Mouse (Mus musculus): Measurements from ENCODE around the gene Fam102a. TPM values are rescaled to one million over a fixed set of nuclear protein-coding genes. Genes with fewer than 3 reads are reported as not detected.

The Fam102a gene
- total and polyA plus RNA-seq, 3 experiments, result 37.1 to 43.1 (median 40.8) TPM

GRCm38 (mm10) chr2:32543031-32543449 is 7.9 kb downstream of the Fam102a start:
- no peak for DNase-seq

DNA sequence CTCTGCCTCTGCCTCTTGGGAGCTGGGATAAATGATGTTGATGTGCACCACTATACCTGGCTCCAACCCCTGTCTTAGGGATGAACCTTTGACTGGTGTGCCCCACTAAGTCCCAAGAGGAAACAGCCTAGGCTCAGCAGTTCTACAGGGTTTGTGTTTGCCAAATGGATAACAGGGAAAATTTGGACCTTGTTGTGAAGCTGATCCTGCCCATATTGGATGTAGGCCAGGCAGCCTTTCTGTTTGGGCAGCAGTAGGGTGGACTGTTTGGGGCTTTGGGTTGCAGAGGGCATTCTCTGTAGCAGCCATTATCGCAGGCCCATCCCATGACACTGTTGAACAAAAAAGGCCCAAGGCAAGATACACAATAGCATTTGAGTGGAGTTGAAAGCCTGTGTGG is 11.8 kb downstream of the Fam102a start:
- DNase-seq, result no peak

- DNase-seq, result no peak
These were observed 12.2 kb downstream of the Fam102a start for GRCm38 (mm10) chr2:32547380-32547779.

DNA sequence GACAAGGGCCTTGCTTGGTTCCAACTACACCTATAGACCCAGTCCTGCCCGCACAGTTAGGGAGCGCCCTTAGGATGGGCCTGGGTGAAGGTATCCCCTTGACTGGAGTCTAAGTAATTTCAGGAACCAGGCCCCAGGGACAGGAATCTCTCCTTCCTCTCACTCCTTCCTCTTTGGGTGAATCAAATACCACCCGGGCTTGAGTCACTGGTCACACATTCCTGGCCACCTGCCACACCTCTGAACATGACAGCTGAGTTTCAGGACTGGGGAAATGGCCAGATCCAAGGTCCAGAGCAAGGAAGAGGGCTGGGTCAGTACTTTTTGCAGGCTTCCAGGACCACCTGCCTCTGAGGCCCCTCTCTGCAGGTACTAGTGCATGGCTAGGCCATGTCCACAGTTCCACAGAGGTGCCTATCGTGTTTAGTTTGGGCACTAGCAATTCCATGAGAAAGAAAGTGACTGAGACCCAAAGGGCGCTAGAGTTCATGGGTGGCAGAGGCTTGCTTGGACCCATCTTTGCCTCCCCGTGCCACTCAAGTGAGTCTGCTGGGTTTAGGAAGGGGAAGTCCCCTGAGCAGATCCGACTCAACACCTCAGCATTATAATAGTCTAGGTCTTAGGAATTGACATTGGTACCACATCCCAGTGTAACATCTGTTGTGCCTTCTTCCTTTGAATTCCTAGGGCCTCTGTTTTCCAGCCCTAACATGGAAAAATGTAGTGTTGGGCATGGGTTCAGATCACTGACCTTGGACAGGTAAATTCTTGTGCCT is 13.0 kb downstream of the Fam102a start:
- peak; percentile 88 for DNase-seq

DNA sequence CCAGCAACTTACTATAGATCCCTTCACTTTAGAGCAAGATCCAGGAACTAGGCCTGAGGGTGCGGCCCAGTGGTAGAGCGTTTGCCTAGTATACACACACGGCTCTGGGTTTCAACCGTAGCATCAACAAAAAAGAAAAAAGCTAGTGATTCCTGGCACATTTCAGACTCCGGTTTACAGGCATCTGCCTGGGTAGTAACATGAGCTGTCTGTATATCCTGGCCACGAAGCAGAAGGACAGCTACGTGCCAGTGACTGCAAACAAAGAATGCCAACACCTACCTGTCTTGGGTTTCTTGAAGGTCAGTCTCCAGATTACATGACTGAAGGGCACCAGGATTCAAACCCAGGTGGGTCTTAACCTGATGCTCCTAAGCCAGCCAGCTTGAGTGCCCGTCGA is 14.0 kb downstream of the Fam102a start:
- DNase-seq, result no peak

DNA sequence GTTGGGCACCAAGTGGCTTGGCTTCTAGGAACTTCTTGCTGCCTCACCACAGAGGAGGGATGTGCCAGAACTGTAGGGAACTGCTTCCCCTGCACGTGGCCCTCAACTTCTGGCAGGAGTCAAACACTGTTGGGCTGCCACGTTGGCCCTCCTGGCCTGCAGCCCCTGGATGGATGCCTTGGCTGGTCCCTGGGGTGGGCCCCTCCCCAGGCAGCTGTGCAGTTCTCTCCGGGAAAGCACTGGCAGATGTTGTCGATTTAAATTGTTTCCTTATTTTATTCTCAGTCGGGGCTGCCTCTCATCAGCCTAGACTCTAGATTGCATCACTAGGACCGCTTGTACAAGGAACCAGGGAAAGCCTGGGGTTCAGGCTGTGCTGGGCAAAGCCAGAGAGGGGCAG is 14.6 kb downstream of the Fam102a start:
- peak; percentile 58 for DNase-seq

GRCm38 (mm10) chr2:32551236-32551635 is 16.1 kb downstream of the Fam102a start:
- no peak for DNase-seq

GRCm38 (mm10) chr2:32553592-32554148 is 18.5 kb downstream of the Fam102a start:
- DNase-seq, result no peak

GRCm38 (mm10) chr2:32555484-32555883 is 20.4 kb downstream of the Fam102a start:
- no peak for DNase-seq

- DNase-seq, result no peak
These were observed 20.9 kb downstream of the Fam102a start for GRCm38 (mm10) chr2:32556019-32556418.

GRCm38 (mm10) chr2:32559570-32559969 is 24.4 kb downstream of the Fam102a start:
- no peak for DNase-seq

- peak; percentile 73 for DNase-seq
These were observed 31.5 kb downstream of the Fam102a start for GRCm38 (mm10) chr2:32566536-32567063.

GRCm38 (mm10) chr2:32568149-32568548 is 33.0 kb downstream of the Fam102a start:
- DNase-seq, result peak; percentile 38

- DNase-seq, result no peak
These were observed 33.8 kb downstream of the Fam102a start for GRCm38 (mm10) chr2:32568941-32569340.

DNA sequence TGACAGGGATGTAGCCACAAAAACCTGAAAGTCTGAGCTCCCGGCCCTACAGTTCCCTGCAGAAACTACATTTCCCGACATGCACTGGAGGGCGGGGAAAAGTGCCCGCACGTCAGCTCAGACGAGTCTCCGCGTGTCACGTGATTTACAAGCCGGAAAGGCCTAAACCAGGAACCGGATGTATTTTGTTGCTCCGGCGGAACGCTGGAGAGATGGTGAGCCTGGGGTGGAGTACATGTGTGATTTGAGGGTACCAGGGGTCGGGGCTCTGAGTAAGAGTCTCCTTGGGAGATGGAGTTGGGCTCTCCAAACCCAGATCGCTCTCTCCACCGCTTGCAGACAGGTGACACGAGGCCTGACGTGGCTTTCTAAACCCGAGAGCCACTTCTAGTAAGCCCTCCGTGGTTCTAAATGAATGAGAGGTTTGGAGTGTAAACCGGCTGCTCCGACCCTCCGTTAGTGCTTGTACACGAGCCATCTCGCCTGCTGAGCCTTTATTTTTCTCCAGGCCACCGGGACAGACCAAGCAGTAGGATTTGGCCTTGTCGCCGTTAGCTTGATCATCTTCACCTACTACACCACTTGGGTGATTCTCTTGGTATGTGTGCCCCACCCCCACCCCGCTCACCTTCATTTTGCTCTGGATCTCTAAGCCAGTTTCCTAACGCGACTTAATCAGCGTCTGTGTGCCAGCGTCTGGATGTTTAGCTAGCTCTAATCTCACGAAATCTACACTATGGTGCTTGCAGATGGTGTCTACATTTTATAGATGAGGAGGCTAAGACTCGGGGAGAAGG is 35.8 kb downstream of the Fam102a start, which contains the start of gene Dpm2:
Gene Dpm2 (plus strand): TSS at position 161 of the 797 bp plus-strand sequence.
- DNase-seq, result peak; percentile 93

DNA sequence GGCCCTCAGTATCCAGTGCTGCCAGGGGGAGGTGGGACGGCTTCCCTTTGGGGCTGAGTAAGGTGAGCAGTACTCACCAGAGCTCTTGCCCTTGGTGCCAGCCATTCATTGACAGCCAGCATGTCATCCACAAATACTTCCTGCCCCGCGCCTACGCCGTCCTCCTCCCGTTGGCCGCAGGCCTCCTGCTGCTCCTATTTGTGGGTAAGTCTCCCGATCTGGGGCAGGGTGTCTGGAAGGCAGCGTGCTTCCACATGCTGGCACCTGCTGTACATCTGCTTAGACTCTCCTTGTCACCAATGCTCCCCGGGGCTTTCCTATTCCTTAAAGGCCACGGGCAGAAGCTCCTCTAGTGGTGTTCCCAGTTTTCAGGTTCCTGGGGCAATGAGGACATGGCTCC is 37.1 kb downstream of the Fam102a start:
- DNase-seq, result no peak

- DNase-seq, result no peak
These were observed 39.4 kb downstream of the Fam102a start, which contains the start of gene Pip5kl1 for GRCm38 (mm10) chr2:32574497-32574896. Gene Pip5kl1 (plus strand): TSS chr2:32574797.

DNA sequence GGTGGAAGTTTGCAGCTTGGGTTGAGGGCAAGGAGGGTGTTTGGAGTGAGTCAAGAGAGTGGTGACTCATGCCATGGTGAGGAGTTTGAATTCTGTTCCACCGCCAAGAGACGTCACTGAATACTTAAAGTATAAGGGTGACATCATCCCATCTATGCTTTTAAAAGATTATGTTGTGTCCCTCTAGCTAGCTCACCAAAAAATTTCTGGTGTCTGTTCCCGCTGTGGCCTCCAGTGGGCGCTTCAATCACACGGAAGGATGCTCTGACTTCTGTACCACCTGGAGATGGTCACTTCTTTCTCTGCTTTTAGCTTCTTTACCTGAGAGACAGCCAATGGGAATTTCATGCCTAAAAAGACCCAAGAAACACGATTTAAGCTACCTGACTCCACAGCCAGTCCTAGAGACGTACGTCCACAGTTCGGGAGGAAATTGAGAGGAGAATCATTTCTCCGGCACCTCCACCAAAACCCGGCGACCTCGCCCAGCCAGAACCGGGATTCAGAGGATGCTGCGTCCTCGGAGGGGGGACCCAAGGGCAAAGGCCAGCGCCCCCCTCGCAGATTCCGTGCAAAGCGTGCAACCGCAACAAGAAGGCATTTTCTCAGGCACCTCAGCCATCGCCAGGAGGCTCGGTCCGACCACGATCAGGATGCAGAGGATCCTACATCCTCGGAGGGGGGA is 39.9 kb downstream of the Fam102a start:
- DNase-seq, result peak; percentile 53

DNA sequence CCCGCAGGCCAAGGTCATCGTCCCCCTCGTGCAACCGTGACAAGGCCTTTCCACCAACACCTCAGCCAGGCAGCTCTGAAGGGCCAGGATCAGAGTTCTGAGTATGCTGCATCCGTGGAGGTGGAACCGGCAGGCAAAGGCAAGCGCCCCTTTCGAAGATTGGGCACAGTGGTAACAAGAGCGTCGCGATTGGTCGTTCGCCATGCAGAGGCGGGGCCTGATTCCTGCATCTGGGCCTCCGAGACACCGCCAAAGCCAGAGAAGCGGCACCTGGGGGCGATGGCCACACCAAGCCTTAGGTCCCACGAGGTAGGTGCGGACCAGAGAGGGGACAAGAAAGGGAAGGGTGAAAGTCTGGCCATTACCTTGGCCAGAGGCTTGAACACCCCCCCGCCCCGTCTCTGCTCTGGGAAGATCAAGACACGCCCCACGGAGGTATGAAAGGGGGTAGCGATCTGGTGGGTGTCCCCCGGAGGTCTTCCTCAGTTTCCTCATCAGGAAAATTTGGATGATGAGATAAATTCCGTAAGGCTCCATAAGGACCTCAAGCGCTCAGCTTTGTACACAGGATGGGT is 40.5 kb downstream of the Fam102a start, which contains the start of gene 9430097D07Rik:
Gene 9430097D07Rik (minus strand): TSS at position 99 of the 575 bp plus-strand sequence.
- DNase-seq, result peak; percentile 27

- no peak for DNase-seq
These were observed 41.4 kb downstream of the Fam102a start for GRCm38 (mm10) chr2:32576532-32576931.

Measured in adrenal gland, adult 2 months (tissue).